Mouse (Mus musculus) megakaryocyte-erythroid progenitor cell, adult 5-6 weeks (primary cell): ENCODE results near the gene Ubr3. TPM values are rescaled to one million over a fixed set of nuclear protein-coding genes. Genes with fewer than 3 reads are reported as not detected.
"Not testable (repeated sequence)": the region's sequence is repeated elsewhere in the genome, so short reads cannot be mapped to it uniquely, and the experiment has no call there.

Source experiments
- ATAC-seq: replicated peaks from 2 replicates; pipeline ENCODE4 v1.8.0; 2016; ENCODE audit warnings: mild to moderate bottlenecking, inconsistent platforms; ENCODE audit not compliant: severe bottlenecking, poor library complexity, low FRiP score, low TSS enrichment
- total RNA-seq, 2 experiments: library from RNA; stranded (forward) in 1 of 2; stranded (reverse) in 1 of 2; fragments of 200-1000, 215-1000 nt in 1 of 2; fragments of >200 nt in 1 of 2; fragmentation: Nextera tagmentation in 1 of 2; gene quantifications; 2 replicates each; pipeline ENCODE4 v1.2.3; 2014 to 2017

Gene Ubr3
- total RNA-seq, 2 experiments from 2014 or later = 37.1 to 39.3 TPM

DNA sequence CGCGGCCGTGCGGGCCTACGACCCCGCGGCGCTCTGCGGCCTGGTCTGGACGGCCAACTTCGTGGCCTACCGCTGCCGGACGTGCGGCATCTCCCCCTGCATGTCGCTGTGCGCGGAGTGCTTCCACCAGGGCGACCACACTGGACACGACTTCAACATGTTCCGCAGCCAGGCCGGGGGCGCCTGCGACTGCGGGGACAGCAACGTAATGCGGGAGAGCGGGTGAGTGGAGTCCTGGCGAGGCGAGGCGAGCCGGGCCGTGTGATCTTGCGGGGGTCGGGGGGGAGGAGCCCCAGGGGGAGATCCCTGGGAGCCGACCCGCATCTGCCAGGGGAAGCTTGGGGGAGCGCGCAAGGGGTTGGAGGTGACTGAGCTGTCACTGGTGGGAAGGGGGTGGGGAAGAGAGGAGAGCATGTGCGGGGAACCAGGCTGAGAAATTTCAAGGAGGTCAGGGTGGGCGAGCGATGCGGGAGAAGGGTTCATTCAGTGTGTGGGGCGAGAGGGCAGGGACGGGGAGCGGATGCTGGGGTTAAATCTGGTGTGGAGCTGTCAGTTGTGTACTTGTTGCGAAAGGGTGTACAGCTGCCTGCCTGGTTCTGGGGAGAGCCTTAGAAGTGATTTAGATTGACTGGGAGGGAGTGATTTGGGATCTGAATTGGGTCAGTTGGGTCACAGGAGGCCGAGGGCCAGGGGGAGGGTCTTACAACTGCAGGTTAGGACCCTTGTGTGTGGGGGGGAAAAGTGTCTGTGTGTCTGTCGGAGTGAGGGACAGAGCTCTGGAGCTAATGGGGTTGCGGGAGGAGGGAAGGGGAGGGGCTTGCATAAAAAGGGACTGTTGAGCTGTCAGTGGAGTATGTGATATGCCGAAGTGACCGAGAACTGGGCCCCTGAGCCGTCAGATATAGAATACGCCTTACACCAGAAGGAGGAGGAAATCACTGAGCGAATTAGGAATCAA, 851 bp downstream of the Ubr3 start:
- ATAC-seq = peak; percentile 90

DNA sequence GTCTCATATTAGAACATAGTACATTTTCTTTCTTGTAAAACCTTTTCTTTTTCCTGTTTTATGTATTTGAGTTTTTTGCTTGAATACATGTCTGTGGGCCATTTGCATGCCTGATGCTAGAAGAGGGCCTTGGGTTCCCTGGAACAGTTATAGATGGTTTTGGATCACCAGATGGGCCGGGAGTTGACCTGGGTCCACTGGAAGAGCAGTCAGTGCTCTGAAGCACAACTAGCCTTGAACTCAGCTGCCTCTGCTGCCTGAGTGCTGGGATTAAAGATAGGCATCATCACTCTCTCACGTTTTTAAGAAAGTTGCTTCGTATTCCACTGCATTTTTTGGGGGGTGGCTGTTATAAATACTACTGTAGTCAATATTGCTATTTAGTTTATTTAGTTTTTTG, 6.5 kb downstream of the Ubr3 start:
- no peak for ATAC-seq

DNA sequence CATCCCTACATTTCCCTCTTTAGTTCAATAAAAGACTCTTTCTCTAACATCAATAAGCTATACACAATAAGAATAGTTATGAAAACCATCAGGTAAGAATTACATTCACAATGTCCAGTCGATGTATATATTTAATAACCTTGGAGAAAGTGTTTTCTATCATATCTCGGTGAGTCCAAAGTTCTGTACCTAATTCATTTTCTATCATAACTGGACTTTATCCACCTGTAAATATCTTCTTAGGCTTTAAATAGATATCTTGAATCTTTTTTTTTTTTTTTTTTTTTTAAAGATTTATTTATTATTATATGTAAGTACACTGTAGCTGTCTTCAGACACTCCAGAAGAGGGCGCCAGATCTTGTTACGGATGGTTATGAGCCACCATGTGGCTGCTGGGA, 10.3 kb downstream of the Ubr3 start:
- ATAC-seq = not testable (repeated sequence)

DNA sequence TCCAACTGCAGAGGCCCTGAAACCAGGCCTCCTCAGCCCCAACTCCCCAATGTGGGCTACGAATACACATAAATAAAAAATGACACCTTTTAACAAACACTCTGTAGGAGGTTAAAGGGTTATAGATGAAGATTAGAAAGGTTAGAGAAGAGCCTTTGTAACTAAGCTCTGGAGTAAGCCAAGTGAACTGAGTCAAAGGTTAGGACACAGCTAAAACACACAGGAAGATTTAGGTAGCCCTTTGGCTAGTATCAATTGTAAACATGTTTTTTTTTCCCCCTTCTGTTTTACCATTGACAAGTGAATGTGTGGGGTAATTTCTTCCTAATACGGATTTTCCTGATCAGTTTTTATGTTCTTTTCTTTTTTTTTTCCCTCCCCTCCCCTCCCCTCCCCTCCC, 15.8 kb downstream of the Ubr3 start:
- ATAC-seq = no peak

DNA sequence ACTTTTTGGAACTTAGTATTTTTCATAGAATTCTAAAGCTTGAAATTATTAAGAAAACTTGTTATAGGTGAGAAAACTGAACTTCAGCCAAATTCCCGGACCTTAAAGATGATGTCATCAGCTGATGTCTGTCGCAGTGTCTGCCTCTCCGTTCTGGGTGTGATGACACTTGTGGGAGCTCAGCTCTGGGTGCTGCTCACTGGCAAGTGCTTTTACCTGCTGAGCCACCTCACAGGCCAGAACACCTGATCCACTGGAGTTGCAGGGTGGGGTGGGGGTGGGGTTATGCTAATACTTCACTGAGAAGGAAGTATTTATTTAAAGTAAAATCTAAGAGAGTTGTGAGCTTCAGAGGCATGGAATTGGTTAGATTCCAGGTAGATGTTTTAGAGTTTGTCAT, 20.3 kb downstream of the Ubr3 start:
- no peak for ATAC-seq

DNA sequence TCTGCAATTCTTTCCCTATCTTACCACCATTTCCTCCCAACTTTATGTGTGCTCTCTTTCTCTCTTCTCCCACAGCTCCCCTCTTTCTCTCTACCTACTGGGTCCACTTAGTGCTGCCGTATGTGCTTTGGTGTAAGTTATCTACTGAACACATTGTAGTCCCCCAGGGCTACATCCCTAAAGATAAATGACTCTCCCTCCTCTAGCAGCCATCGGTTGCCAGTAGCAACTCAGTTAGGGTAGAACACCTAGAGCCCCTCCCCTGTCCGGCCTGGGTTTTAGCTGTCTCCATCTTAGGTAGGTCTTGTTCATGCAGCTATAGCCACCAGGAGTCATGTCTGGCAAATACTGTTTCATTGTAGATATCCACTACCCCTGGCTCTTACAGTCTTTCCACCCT, 27.9 kb downstream of the Ubr3 start:
- ATAC-seq = peak; percentile 97

DNA sequence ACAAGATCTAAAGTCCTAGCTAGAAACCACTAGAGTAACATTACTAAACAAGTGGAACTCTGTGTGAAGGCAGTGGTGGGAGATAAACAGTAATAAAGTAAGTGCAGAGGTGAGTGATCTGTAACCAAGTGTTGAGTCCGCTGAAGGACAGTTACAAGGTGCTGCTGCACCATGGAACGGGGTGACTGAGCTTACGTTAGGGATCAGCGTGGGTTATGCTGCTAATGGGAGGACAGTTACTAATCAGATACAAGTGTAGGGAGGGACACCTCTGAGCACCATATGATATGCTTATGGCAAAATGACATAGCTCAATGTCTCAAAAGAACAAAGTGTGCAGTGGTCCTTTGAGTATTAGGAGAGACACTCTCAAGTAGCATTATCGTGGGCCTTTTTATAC, 39.3 kb downstream of the Ubr3 start:
- ATAC-seq = peak; percentile 45

DNA sequence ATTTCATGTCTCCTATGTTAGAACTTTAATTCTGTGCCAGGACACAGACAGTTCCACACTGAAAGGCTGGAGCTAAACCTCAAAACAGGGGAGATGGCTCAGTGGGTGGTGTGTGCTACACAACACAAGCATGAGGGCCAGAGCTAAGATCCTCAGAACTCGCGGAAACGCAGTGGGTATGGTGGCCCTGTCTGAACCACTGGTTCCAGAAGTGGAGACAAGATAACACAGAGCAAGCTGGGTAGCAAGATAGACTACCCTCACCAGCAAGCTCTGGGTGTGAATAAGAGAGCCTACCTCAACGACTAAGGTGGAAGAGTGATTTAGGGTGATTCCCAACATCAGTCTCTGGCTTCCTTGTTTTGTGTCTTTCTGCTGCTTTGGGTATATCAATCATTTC, 42.2 kb downstream of the Ubr3 start:
- ATAC-seq = peak; percentile 98

DNA sequence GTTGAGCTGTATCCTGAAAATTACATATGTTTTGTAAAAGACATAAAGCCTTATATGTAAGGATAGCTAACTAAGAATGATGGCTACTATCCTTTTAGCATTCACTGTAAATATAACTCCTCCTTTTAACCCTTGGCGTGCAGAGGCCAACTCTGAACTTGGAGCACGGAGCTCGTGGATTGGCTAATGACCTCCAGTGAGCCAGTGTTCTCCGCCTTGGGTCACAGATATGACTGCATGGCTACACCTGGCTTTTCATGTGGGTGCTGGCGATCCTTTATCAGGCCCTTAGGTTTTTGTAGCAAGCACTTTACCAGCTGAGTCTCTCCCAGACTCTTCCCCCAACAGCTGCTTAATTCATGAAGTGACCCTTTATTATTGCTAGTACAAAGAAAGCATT, 42.6 kb downstream of the Ubr3 start:
- peak; percentile 50; the same call in 1 of the 2 replicates for ATAC-seq

DNA sequence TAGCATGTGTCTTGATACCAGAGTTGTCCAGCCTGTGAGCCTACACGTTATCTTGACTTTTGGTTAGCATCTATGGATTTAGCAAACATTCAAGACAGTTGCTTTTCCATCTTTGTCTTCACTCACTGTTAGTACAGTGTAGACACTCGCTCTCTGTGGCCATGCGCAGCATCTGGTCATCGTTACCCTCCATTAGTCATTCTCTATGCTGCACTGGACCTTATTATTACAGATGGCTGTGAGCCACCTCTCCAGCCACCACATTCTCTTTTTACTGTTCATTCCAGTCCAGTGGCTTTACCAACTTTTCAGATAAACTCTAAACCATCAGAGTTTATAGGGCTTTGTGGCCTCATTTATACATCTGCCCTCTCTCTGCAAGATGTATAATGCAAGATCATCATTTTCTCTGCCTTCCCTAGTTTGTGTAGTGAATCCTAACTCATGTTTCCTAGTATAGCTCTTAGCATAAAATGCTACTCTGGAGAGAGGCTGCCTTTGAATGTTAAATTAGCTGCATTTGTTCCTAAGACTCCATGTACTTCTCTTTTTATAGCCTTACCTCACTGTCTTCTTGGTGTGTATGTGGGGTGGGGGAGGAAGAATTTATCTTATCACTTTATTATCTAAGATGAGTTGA, 44.5 kb downstream of the Ubr3 start:
- no peak for ATAC-seq

DNA sequence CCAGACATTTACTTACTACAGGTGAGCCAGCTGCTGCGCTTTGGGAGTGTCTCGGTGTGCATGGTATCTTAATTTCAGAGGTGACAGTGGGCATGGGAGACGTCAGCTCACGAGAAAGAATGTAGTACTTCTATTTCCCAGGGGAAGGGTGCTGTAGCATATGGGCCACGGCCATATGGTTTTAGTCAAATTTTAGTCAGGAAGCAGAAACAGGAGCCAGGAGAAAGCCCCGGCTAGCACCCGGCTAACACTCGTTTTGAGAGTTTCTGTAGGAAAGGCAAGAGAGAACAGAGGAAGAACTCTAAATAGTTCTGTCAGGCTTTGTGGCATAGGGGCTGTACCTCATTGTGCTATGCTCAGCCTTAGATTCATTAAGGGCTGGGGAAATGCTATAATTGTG, 55.8 kb downstream of the Ubr3 start:
- ATAC-seq = no peak

DNA sequence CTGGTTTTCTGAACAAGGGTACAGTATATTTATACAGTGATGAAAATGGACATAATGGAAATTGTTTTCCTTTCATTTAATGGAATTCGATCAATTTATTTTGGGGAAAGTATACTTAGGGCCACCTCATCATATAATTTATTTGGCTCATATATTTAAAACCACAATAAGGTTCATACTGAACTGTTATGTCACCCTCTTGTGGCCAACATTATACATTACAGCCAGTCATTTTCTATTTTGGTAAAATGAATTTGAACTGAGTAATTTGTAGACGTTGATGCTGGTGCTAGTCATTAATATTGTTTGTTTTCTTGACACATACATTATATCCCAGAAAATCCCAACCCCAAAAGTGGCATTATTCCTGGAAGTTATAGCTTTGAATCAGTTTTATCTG, 58.6 kb downstream of the Ubr3 start:
- ATAC-seq = 0 out of 2 replicates have a peak, but pooled peaks have one; percentile 55

DNA sequence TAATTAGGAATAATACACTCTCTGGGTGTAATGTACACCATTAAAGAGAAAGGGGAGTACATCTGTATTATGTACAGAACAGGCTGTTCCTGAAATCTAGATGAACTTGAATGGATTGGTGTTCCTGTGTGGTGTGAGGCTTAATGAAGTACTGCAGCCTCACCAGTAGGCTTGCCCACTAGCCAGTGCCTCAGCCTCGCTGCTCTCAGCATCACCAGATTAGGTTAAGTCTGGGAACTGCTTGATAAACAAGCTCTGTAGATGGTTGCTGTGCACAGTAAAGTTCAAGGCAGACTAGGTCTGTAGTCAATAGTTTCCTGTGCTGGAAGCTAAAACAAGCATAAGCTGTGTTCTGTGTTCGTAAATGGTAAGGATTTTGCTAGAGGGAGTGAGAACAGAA, 60.6 kb downstream of the Ubr3 start:
- peak; percentile 92 for ATAC-seq

DNA sequence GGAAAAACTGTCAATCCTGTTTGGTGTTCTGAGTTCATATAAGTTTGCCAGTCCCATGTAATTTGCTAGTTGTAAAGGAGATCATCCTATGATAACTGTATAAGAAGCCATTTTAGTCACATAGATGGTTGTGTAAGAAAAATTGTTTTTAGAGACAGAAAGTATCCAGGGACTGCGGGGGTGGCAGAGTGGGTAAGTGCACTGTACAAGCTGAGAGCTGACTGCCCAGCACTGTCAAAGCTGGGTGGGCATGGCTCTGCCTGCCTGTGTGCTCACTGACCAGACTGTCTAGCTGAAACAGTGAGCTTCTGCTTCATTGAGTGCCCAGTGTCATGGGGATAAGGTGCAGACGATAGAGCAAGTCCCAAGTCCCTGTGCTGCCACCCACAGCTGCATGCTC, 77.8 kb downstream of the Ubr3 start:
- ATAC-seq = no peak

DNA sequence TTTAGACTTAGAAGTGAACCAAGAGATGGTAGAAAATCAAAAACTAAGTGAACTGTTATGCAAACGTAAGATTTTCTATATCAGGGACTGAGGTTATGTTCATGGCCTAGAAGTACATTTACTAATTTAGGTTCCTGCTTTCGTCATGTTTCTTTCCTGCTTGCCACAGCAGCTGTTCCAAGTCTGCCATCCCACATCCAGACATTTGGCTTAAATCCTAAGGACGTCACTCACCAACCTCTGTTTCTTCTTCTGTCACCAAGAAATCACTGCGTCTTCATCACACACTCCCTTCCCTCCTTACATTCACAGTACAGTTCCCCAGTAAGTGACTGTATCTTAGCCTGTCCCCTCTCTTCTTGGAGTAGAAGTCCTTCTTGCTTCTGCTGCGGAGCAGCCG, 92.2 kb downstream of the Ubr3 start:
- no peak for ATAC-seq

DNA sequence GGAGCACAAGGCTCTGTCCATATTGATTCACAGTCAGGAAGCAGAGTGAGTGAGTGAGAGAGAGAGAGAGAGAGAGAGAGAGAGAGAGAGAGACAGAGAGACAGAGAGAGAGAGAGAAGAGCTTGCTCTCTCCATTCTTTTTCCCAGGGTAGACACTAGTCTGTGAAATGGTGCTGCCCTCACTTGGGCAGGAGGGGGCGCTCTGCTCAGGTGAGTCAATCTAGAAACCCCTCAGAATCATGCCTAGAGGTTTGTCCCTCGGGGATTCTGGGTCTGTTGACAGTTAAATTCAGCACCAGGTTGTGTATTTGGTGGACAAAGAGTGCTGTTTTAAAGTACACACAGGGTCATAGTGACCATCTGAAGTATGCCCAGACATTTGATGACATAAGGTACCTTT, 93.6 kb downstream of the Ubr3 start:
- ATAC-seq = no peak

DNA sequence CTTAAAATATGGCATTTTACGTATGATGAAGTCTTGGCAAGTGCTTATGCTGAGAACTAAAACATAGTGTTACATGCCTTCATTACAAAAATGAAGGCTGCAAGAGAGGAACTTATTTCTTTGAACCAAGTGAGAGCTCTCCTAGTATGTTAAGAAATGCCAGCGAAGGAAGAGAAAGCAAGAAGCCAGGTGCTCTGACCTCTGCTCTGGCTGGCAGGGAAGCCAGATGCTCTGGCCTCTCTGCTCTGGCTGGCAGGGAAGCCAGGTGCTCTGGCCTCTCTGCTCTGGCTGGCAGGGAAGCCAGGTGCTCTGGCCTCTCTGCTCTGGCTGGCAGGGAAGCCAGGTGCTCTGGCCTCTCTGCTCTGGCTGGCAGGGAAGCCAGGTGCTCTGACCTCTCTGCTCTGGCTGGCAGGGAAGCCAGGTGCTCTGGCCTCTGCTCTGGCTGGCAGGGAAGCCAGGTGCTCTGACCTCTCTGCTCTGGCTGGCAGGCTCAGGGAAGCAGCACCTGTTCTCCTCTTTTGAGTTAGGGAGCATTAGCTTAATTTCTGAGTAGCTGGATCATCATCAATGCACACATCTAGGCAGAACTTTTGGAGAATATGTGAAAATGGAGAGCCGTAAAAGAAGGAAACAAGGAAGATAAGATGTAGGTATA, 97.2 kb downstream of the Ubr3 start:
- not testable (repeated sequence) for ATAC-seq

DNA sequence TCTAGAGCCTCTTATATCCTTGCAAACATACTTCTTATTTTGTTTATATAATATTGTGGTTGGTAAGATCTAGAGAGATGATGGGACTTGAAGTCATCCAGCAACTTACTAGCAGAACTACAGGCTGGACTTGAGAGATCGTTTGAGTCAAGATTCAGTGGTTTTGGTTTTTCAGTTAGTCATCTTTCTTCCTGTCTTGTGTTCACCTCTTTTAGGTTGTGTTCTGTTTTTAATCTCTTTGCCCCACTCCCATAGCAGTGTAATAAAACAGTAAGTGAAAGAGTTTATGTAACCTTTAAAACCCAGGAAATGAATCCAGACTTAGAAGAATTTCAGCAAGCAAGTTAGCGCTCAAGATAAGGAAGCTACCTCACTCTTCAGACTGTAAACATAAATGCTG, 97.7 kb downstream of the Ubr3 start:
- ATAC-seq = 0 out of 2 replicates have a peak, but pooled peaks have one; percentile 29

DNA sequence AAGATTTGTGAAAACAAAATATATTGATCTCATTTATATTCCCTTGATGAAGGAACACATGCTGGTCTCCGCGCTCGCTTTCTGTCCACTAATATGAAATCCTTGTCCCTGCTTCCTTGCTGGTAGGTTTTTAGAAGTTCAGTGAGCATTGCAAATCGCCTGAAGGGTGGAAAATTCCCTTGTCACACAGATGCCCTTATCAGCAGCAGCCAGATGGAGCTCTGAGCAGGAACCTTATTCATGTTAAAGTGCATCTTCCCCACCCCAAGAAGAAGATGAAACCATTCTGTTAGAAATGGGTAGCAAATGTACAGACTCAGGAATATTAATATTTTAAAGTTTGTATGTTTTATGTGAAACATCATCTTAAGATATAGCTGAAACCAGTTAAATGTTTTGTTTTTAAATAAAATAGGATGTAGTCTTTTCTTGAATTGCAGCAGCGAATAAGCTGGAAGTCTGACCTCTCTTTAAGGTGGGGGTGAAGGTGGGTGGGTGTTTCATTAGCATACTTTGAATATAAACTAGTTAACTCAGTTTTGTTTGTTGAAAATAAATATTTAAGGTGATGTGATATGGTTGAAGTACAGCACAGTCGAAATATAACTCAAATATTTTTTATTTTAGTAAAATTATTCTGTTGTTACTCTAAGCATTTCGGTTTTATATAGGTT, 102.2 kb downstream of the Ubr3 start:
- peak; percentile 97 for ATAC-seq

DNA sequence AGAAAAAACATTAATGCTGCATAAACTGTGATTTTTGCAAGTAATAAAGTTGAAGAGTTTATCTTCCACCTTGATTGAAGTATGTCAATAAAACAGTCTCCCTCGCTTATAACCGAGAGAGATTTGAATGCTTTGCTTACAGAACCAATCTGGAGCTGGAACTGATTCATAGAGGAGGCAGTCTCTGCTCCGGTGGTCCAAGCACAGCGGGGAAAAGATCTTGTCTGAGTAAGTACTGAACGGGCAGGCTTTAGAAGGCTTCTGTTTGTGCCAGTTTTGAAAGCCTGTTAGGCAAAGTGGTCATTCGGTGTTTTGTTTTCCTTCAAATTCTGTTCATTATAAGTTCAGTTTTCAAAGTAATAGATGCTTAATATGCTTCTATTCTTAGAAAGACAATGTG, 103.3 kb downstream of the Ubr3 start:
- no peak for ATAC-seq
